Mouse (Mus musculus) kidney, adult 18-20 months (tissue): ENCODE results near the gene Pcbd2.
A peak's percentile ranks its signal among the peaks of the same experiment; 100 is the strongest.

Experiments used
- DNase-seq: peaks from one replicate; pipeline ENCODE4 v3.0.0; 2021

Pcbd2 gene

GRCm38 (mm10) chr13:55737885-55738284 is 10.7 kb downstream of the Pcbd2 start:
- DNase-seq, result no peak

GRCm38 (mm10) chr13:55742306-55742705 is 15.1 kb downstream of the Pcbd2 start:
- DNase-seq, result no peak

- DNase-seq, result no peak
Measured at GRCm38 (mm10) chr13:55754380-55754779, 27.2 kb downstream of the Pcbd2 start.

- no peak for DNase-seq
Measured at GRCm38 (mm10) chr13:55756789-55757188, 29.6 kb downstream of the Pcbd2 start.

- DNase-seq, result no peak
Measured at GRCm38 (mm10) chr13:55757645-55758044, 30.5 kb downstream of the Pcbd2 start.

- DNase-seq, result peak; percentile 17
Measured at GRCm38 (mm10) chr13:55760576-55760975, 33.4 kb downstream of the Pcbd2 start.

GRCm38 (mm10) chr13:55761486-55761885 is 34.3 kb downstream of the Pcbd2 start:
- DNase-seq, result no peak

GRCm38 (mm10) chr13:55774352-55774751 is 47.2 kb downstream of the Pcbd2 start:
- no peak for DNase-seq

GRCm38 (mm10) chr13:55775056-55775455 is 47.9 kb downstream of the Pcbd2 start:
- DNase-seq, result no peak

GRCm38 (mm10) chr13:55784268-55784667 is 57.1 kb downstream of the Pcbd2 start, which contains the start of gene Catsper3:
Gene Catsper3 (plus strand): TSS chr13:55784568.
- DNase-seq, result no peak

- no peak for DNase-seq
Measured at GRCm38 (mm10) chr13:55786120-55786519, 59.0 kb downstream of the Pcbd2 start.

- DNase-seq, result no peak
Measured at GRCm38 (mm10) chr13:55801246-55801645, 74.1 kb downstream of the Pcbd2 start.

- DNase-seq, result no peak
Measured at GRCm38 (mm10) chr13:55803973-55804372, 76.8 kb downstream of the Pcbd2 start.

- no peak for DNase-seq
Measured at GRCm38 (mm10) chr13:55809041-55809623, 82.0 kb downstream of the Pcbd2 start.

GRCm38 (mm10) chr13:55809707-55810106 is 82.5 kb downstream of the Pcbd2 start:
- DNase-seq, result no peak

GRCm38 (mm10) chr13:55810947-55811346 is 83.8 kb downstream of the Pcbd2 start:
- DNase-seq, result no peak

- DNase-seq, result no peak
Measured at GRCm38 (mm10) chr13:55813490-55814016, 86.4 kb downstream of the Pcbd2 start.

- DNase-seq, result no peak
Measured at GRCm38 (mm10) chr13:55814834-55815233, 87.7 kb downstream of the Pcbd2 start.

GRCm38 (mm10) chr13:55822499-55822898 is 95.3 kb downstream of the Pcbd2 start:
- no peak for DNase-seq

- DNase-seq, result no peak
Measured at GRCm38 (mm10) chr13:55824151-55824945, 97.2 kb downstream of the Pcbd2 start.

GRCm38 (mm10) chr13:55825245-55825681 is 98.1 kb downstream of the Pcbd2 start:
- DNase-seq, result peak; percentile 14

- DNase-seq, result peak; percentile 31
Measured at GRCm38 (mm10) chr13:55826008-55826671, 99.0 kb downstream of the Pcbd2 start.
